ENCODE assay signal across 1 mouse cellular context in the genomic region with DNA sequence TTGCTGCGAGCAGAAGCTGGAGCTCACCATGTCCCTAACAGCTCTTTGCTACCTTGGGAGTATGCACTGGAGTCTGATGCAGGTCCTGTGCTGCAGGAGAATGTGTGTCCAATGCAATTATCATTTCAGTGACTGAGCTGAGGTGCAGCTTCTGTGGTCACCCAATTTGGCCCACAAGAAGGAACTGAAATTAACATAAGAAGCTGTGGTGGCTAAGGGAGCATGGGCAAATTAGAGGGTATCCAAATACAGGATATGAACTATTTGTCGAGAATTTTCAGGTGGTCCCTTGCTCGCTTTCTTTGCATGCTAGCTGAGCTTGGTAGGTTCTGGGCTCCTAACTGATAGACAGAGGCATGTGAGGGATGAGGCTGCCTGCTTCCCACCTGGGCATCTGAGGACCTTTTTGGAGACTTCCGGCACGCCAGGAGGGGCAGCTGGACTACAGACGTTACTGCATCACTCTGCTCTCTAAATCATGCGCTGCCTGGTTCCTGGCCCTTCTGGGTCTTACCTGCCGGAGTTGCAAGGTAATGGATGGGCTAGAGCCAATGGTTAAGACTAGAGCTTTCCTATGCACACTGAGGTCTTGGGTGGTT.
TF ChIP-seq lines count a peak whose summit lies in the region.

No protein-coding gene starts in this region.

TF ChIP-seq in CH12.LX, 34 proteins besides CTCF, POLR2A, EP300 and RAD21 (continued from another document):
- TF ChIP-seq POLR2AphosphoS2 (IDR thresholded peaks at IDR 0.05; ENCODE audit: low read depth, low read length) (no peak; the same call in 1 of the 2 replicates), ELF1 (IDR thresholded peaks at IDR 0.05; ENCODE audit: low read depth, low read length) (peak; percentile 64; the same call in 1 of the 2 replicates), USF2 (conservative IDR thresholded peaks at IDR 0.05; ENCODE audit: low read depth, low read length) (no peak; the same call in 1 of the 2 replicates), CHD1 (IDR thresholded peaks at IDR 0.05; ENCODE audit: low read depth, low read length) (0 out of 2 replicates have a peak, but pooled peaks have one; percentile 11), ZKSCAN1 (IDR thresholded peaks at IDR 0.05; ENCODE audit: borderline replicate concordance, low read depth, low read length) (no peak), ZMIZ1 (IDR thresholded peaks at IDR 0.05; ENCODE audit: low read depth, low read length) (no peak; the same call in 1 of the 2 replicates), TBP (conservative IDR thresholded peaks at IDR 0.05; ENCODE audit: low read depth, low read length) (peak; percentile 88), NRF1 (IDR thresholded peaks at IDR 0.05; ENCODE audit: low read depth, low read length) (0 out of 2 replicates have a peak, but pooled peaks have one; percentile 20), E2F4 (IDR thresholded peaks at IDR 0.05; ENCODE audit: insufficient replicate concordance, low read depth, low read length) (no peak), UBTF (IDR thresholded peaks at IDR 0.05; ENCODE audit: low read depth, low read length) (no peak), KAT2A (IDR thresholded peaks at IDR 0.05; ENCODE audit: insufficient replicate concordance, low read length) (no peak), JUN (IDR thresholded peaks at IDR 0.05; ENCODE audit: insufficient read depth, low read depth, low read length) (peak; percentile 64; the same call in 1 of the 2 replicates), BHLHE40 (IDR thresholded peaks at IDR 0.05; ENCODE audit: low read depth, low read length) (peak; percentile 91), ZC3H11A (IDR thresholded peaks at IDR 0.05; ENCODE audit: low read depth, low read length) (no peak), MEF2A (IDR thresholded peaks at IDR 0.05; ENCODE audit: borderline replicate concordance, low read depth, low read length) (peak; percentile 82), MXI1 (IDR thresholded peaks at IDR 0.05; ENCODE audit: low read depth, low read length) (peak; percentile 55; the same call in 1 of the 2 replicates), MAZ (IDR thresholded peaks at IDR 0.05; ENCODE audit: low read depth, low read length) (peak; percentile 43), USF1 (IDR thresholded peaks at IDR 0.05; ENCODE audit: low read depth, low read length) (no peak), CHD2 (IDR thresholded peaks at IDR 0.05; ENCODE audit: low read length) (peak; percentile 63), TCF12 (IDR thresholded peaks at IDR 0.05; ENCODE audit: low read depth, low read length) (peak; percentile 89), SMC3 (IDR thresholded peaks at IDR 0.05; ENCODE audit: low read depth, low read length) (peak; percentile 37; the same call in 1 of the 2 replicates), HCFC1 (IDR thresholded peaks at IDR 0.05; ENCODE audit: low read depth, low read length) (peak; percentile 36; the same call in 1 of the 2 replicates), RCOR1 (conservative IDR thresholded peaks at IDR 0.05; ENCODE audit: low read depth, low read length) (no peak; the same call in none of the 2 replicates), SIN3A (IDR thresholded peaks at IDR 0.05; ENCODE audit: low read length) (peak; percentile 85), ZNF384 (IDR thresholded peaks at IDR 0.05; ENCODE audit: low read depth, low read length) (no peak; the same call in 1 of the 2 replicates), MAX (IDR thresholded peaks at IDR 0.05; ENCODE audit: low read length) (peak; percentile 72)
TF ChIP-seq in CH12.LX: peak in this region for 21.
